Mouse (Mus musculus): ENCODE measurements around the gene Olfr465-ps1.

Gene Olfr465-ps1

GRCm38 (mm10) chr13:65137789-65138188, at the start of gene Olfr465-ps1:
Gene Olfr465-ps1 (plus strand): TSS chr13:65138089.
- no peak for DNase-seq

GRCm38 (mm10) chr13:65095923-65096322, 42.0 kb upstream of the Olfr465-ps1 start:
- no peak for DNase-seq

- no peak for DNase-seq
Measured at GRCm38 (mm10) chr13:65097018-65097417, 40.9 kb upstream of the Olfr465-ps1 start.

- no peak for DNase-seq
Measured at GRCm38 (mm10) chr13:65100678-65101077, 37.2 kb upstream of the Olfr465-ps1 start.

DNA sequence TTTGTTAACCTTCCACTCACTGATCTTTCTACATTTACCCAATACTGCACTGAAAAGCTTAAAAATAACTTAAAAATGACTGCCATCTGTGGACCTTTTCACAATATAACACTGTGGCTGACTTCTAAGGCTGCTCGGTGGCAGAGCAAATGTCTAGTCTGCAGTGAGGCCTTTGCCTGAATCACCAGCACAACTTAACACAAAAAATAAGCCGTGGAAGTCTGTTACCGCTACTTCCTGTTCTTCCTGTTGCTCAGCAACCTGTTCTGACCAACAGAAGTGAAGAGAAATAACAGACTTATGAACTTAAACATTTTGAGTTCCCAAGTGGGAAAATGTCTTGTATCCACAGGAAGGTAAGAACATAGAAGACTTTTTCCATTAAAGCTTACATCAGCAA, 36.7 kb upstream of the Olfr465-ps1 start:
- no peak for DNase-seq

- DNase-seq = peak in 1 of 2 experiments; percentile 11
Measured at GRCm38 (mm10) chr13:65111961-65112360, 25.9 kb upstream of the Olfr465-ps1 start.

GRCm38 (mm10) chr13:65112459-65113110, 25.3 kb upstream of the Olfr465-ps1 start, which contains the start of gene Mfsd14b:
Gene Mfsd14b (minus strand): TSS chr13:65112975.
- peak; percentile 92 to 95 for DNase-seq

GRCm38 (mm10) chr13:65113239-65113638, 24.6 kb upstream of the Olfr465-ps1 start:
- DNase-seq = no peak

DNA sequence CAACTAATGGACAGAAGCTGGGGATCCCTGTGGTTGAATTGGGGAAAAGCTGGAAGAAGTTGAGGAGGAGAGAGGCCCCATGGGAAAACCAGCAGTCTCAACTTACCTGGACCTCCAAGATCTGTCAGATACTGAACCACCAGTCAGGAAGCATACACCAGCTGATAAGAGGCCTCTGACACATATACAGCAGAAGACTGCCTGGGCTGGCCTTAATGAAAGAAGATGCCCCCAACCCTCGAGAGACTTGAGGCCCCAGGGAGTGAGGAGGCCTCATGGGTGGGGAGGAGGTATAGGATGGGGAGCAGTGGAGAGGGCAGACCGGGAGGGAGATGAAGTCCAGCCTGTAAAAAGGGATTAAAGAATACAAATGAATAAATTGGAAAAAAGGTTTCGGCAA, 16.9 kb upstream of the Olfr465-ps1 start:
- no peak for DNase-seq

- no peak for DNase-seq
Measured at GRCm38 (mm10) chr13:65122111-65122510, 15.8 kb upstream of the Olfr465-ps1 start.

- no peak for DNase-seq
Measured at GRCm38 (mm10) chr13:65127063-65127847, 10.6 kb upstream of the Olfr465-ps1 start.

- no peak for DNase-seq
Measured at GRCm38 (mm10) chr13:65149940-65150339, 12.1 kb downstream of the Olfr465-ps1 start, which contains the start of gene Olfr466. Gene Olfr466 (plus strand): TSS chr13:65150240.

- DNase-seq = no peak
Measured at GRCm38 (mm10) chr13:65174102-65174501, 36.2 kb downstream of the Olfr465-ps1 start.

DNA sequence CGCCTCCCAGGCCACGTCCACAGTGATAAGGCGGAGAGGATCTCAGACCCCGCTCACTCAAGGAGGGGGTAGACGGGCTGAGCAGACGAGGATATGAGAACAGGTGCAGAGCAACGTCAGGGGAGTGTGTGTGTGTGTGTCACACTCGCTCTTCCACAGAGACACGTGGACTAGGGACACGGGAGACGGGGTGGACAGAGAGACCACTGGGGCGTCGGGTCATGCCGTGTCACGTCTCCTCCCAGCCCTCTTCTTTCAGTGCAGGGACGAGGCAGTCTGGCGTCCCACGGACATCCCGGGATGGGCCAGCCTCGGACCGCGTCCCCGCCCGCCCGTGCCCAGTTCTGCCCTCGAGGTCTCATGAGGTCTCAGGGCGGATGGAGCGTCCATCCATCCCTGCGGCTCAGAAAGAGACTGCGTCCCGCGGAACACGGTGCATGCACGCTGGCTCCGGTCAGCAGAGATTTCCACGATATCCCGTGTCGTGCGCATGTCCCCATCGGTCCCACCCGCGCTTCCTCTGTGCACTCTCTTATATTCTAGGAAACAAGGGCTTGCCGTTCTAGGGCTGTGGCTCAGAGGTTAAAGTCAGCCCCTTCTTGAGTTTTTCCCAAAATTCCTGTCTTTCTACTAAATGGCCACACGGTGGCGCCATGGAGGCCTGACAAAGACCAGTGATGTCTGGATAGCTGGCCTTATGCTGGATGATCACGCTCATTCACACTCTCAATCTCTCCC, 38.0 kb downstream of the Olfr465-ps1 start:
- peak; percentile 38 to 53 for DNase-seq

- peak; percentile 1 for DNase-seq
Measured at GRCm38 (mm10) chr13:65176472-65177091, 38.7 kb downstream of the Olfr465-ps1 start.
